Mouse (Mus musculus) spleen, adult 2 months (tissue): ENCODE data around the gene Fntb. TPM values are rescaled to one million over a fixed set of nuclear protein-coding genes. Genes with fewer than 3 reads are reported as not detected.

Experiments
- DNase-seq, 2 experiments: peaks; one replicate each; pipeline versions ENCODE4 v3.0.0 to v3.0.0-alpha.2; 2012 to 2021; ENCODE audit warnings: low spot score in 2 of 2, low read depth in 1 of 2
- H3K27ac ChIP-seq: fragments of 200-500 bp; 2 replicates; pipeline ENCODE4 v1.5.1; 2012; ENCODE audit warnings: low read length, inconsistent platforms; ENCODE audit not compliant: insufficient read depth
- H3K27me3 ChIP-seq: fragments of 200-500 bp; 2 replicates; pipeline ENCODE4 v1.6.1; 2012; ENCODE audit warnings: mild to moderate bottlenecking, moderate library complexity, low read length, inconsistent platforms; ENCODE audit not compliant: control insufficient read depth, insufficient read depth
- H3K36me3 ChIP-seq: fragments of 200-500 bp; 2 replicates; pipeline ENCODE4 v1.6.1; 2012; ENCODE audit warnings: mild to moderate bottlenecking, low read length, inconsistent platforms; ENCODE audit not compliant: control insufficient read depth, insufficient read depth
- H3K4me1 ChIP-seq: fragments of 200-500 bp; 2 replicates; pipeline ENCODE4 v1.6.1; 2011; ENCODE audit warnings: inconsistent platforms; ENCODE audit not compliant: control insufficient read depth, insufficient read depth, insufficient read length
- H3K4me3 ChIP-seq: fragments of 200-500 bp; 2 replicates; pipeline ENCODE4 v1.5.1; 2011; ENCODE audit warnings: mild to moderate bottlenecking, inconsistent platforms; ENCODE audit not compliant: insufficient read depth, insufficient read length; ENCODE audit errors: extremely low read depth
- CTCF ChIP-seq: fragments of 200-500 bp; IDR thresholded peaks from 2 replicates; pipeline ENCODE4 v1.5.1; 2011; ENCODE audit warnings: mild to moderate bottlenecking, inconsistent platforms; ENCODE audit not compliant: insufficient read depth, insufficient read length, insufficient replicate concordance; ENCODE audit errors: extremely low read depth
- POLR2A ChIP-seq: fragments of 200-500 bp; IDR thresholded peaks from 2 replicates; pipeline ENCODE4 v1.6.1; 2011; ENCODE audit warnings: low read depth, low read length, inconsistent platforms
- WGBS: fragments of 180-500 bp; shearing (Covaris S2); methylation state at CpG from one replicate; pipeline ENCODE4 v1.1.7; 2018; 5-methylcytosine and 5-hydroxymethylcytosine counted together
- polyA plus RNA-seq: library from polyadenylated mRNA; depleted of rRNA; stranded (reverse); fragments of >200 nt; gene quantifications from 2 replicates; pipeline ENCODE4 v1.2.3, GENCODE M21; 2012

Fntb gene
- polyA plus RNA-seq, 1 experiment = 18.7 TPM

DNA sequence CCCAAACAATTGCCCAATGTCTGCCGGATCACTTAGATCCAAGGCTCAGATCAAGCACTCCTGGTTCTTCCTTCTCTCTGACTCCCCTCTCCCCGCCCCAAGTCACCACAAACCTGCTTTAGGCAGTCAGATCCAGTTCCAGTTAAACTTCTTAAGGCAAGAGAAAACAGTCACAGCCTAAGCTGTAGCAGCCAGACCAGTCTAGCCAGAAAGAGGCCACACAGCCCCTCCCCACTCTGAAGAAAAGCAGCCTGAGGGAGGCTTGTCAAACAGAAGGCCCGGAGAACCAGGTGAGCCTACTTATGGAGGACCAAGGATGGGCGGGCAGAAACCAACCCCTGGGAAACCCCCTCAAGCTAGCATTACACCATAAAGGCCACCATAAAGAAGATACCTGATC, 52.7 kb downstream of the Fntb start:
- Histone ChIP-seq H3K36me3 (no peaks in the 10 kb centered on the region), H3K27me3 (peaks cover 7% of the 10 kb centered on the region), H3K4me1 (no peaks in the 10 kb centered on the region; the same call in 1 of the 2 replicates), H3K27ac (no peak overlapping the region), H3K4me3 (no peak overlapping the region)
- WGBS = 89% methylated on average over 4 of the region's 4 CpGs
- no peak for DNase-seq
- TF ChIP-seq CTCF (no peak), POLR2A (no peak)

DNA sequence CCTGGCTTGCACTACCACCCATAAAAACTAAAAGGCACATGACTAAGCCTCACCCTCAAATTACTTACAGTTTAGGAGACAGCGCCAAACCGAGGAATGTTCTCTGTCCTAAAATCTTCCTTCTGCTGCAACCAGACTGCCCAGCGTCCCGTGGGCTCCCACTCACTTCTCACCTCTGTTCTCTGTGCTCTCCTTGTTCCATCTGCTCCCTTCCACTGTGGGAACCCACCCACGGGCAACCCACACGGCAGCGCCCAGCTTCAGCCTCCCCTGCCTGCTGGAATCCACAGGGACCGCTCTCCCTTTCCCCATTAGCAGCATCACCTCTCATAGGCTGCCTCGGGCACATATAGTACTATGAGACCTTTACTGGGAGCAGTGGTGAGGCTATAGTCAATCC, 53.5 kb downstream of the Fntb start:
- H3K4me1 ChIP-seq = no peaks in the 10 kb centered on the region; the same call in 1 of the 2 replicates
- peaks cover 7% of the 10 kb centered on the region for H3K27me3 ChIP-seq
- H3K4me3 ChIP-seq = no peak overlapping the region
- TF ChIP-seq CTCF (no peak), POLR2A (no peak)
- H3K36me3 ChIP-seq = no peaks in the 10 kb centered on the region
- no peak overlapping the region for H3K27ac ChIP-seq
- 92% methylated on average over 9 of the region's 9 CpGs for WGBS
- DNase-seq = no peak

DNA sequence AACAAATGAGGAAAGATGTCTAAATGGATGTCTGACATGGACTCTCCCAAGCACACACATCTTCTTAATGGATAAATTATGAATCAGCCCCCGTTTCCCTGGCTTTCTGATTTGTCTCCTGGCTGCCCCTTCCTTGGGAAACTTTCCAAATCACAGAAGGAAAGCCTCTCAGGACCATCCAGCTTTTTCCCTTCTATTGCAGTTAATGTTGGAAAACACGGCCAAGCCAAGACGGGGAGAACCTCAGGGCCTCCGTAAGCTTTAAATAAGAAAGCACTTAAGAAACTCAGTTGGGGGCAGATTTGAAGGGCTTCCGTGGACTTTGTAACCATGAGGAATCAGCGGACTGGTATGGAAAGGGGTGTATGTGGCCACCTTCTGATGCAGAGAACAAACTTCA, 54.4 kb downstream of the Fntb start:
- Histone ChIP-seq H3K27ac (no peak overlapping the region), H3K4me3 (no peak overlapping the region), H3K36me3 (no peaks in the 10 kb centered on the region), H3K4me1 (no peaks in the 10 kb centered on the region; the same call in 1 of the 2 replicates), H3K27me3 (peaks cover 7% of the 10 kb centered on the region)
- no peak for TF ChIP-seq POLR2A
- no peak for TF ChIP-seq CTCF
- no peak for DNase-seq
- WGBS = 85% methylated on average over 6 of the region's 6 CpGs

DNA sequence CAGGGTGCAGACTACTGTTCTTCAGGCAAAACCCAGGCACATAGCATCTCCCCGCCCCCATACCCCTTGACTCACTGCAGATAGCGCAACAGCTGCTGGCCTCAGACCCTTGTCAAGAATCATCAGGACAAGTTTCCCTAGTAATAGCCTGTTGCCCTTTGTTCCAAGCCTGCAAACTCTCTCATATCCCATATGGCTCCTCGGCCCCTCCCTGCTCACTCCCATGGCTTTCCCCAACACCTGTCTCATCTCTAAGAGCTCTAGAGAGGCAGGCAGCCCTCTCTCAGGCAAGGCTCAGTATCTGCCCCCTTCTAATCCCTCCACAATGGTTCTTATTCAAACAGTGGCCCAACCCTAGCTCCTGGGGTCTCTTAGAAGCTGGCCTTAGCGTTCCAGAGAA, 55.2 kb downstream of the Fntb start:
- TF ChIP-seq POLR2A = no peak
- 83% methylated on average over 4 of the region's 4 CpGs for WGBS
- no peaks in the 10 kb centered on the region for H3K36me3 ChIP-seq

DNA sequence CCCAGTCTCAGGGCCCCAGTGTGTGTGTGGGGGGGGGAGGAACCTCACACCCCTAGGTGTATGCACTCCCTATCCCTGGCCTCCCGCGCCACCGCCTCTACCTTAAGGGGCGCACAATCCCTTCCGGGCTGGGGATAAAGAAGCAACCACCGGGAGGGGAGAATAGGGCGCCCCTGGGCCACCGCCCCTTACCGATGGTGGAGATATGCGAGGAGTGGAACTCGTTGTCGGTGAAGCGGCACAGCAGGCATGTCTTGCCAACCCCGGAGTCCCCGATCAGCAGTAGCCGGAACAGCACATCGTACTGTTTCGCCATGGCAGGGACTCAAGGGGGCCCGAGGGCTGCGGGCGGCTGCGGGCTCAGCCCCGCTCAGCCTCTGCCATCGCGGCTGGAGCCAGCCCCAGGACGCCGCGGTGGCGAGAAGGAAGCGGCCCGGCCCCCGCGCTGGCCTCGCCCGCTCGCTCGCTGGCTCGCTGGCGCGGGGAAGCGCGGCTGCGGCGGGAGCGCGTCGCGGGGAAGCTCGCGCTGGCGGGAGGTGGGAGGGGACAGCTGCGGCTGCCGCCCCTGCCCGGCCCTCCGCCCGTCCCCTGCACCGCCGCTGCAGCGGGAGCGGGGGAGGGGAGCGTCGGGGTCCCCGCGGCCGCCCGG, 56.7 kb downstream of the Fntb start:
- Histone ChIP-seq H3K4me3 (peak overlapping the region; percentile 38; the same call in 1 of the 2 replicates), H3K36me3 (no peaks in the 10 kb centered on the region), H3K27me3 (peaks cover 7% of the 10 kb centered on the region), H3K4me1 (no peaks in the 10 kb centered on the region; the same call in 1 of the 2 replicates), H3K27ac (no peak overlapping the region)
- DNase-seq = no peak
- WGBS = 3% methylated on average over 55 of the region's 66 CpGs
- TF ChIP-seq CTCF = no peak
- no peak for TF ChIP-seq POLR2A

More for the DNA sequence above, 55.2 kb downstream of the Fntb start:
- no peak overlapping the region for H3K4me3 ChIP-seq
- no peaks in the 10 kb centered on the region; the same call in 1 of the 2 replicates for H3K4me1 ChIP-seq
- H3K27me3 ChIP-seq = peaks cover 7% of the 10 kb centered on the region
- DNase-seq = no peak
- H3K27ac ChIP-seq = no peak overlapping the region

DNA sequence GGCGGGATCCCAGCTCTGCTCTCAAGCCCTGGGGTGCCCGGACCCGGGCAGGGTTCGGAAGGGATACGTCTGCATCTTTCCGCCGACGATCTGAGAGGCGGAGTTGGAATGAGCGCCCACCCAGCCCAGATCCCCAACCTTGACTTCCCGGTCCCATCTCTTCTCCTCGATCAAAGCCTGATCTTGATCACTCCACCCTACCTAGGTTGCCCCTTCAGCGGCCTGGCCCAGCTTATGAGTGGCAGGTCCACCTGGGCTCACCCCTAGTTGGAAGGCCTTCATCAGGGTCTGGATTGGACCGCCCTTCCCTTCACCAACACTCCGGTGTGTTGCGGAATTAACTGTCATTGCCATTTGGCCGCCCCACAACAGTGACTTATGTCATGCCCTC, 57.3 kb downstream of the Fntb start, which contains the start of gene Rab15:
TSS of gene Rab15 (minus strand) at position 258 of the 391 bp plus-strand sequence.
- Histone ChIP-seq H3K4me1 (no peaks in the 10 kb centered on the region; the same call in 1 of the 2 replicates), H3K27ac (no peak within 1 kb of the TSS), H3K27me3 (peaks cover 7% of the 10 kb centered on the region), H3K4me3 (peak within 1 kb of the TSS; percentile 38; the same call in 1 of the 2 replicates), H3K36me3 (no peaks in the 10 kb centered on the region)
- TF ChIP-seq CTCF (no peak), POLR2A (no peak)
- no peak for DNase-seq
- WGBS = 9% methylated on average over 17 of the region's 17 CpGs

DNA sequence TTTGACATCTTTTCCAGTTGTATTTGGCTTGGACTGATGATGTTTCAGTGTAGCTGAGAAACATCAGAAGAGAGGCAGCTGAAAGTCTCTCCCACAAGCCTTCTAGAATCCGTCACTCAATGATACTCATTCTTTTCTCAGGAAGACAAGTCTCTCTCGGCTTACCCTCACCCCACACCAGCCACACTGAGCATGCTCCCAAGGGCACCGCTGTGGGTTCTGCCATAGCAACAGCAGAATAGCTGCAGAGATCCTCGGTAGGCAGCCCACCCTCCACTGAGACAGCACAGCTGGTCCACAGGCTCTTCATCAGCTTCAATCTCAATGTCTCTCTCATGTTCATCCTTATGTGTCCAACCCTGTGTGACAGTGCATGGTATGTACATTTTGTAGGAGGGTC, 59.9 kb downstream of the Fntb start:
- TF ChIP-seq CTCF = no peak
- TF ChIP-seq POLR2A = no peak
- no peak for DNase-seq
- WGBS = 74% methylated on average over 4 of the region's 4 CpGs
- Histone ChIP-seq H3K27me3 (peaks cover 7% of the 10 kb centered on the region), H3K4me3 (no peak overlapping the region), H3K4me1 (no peaks in the 10 kb centered on the region; the same call in 1 of the 2 replicates), H3K27ac (no peak overlapping the region), H3K36me3 (no peaks in the 10 kb centered on the region)
